Mouse (Mus musculus) yolk sac, embryonic 10.5 days (tissue): ENCODE measurements around the gene Cib4.

Experiments
- DNase-seq: peaks from one replicate; pipeline ENCODE4 v3.0.0-alpha.2; 2017; ENCODE audit warnings: low spot score

Gene Cib4

GRCm38 (mm10) chr5:30438931-30439330 is 106.7 kb downstream of the Cib4 start:
- no peak for DNase-seq
